Mouse (Mus musculus): Measurements from ENCODE around the gene Ccdc30.
"Not testable (repeated sequence)": the region's sequence is repeated elsewhere in the genome, so short reads cannot be mapped to it uniquely, and the experiment has no call there.

Ccdc30 gene

DNA sequence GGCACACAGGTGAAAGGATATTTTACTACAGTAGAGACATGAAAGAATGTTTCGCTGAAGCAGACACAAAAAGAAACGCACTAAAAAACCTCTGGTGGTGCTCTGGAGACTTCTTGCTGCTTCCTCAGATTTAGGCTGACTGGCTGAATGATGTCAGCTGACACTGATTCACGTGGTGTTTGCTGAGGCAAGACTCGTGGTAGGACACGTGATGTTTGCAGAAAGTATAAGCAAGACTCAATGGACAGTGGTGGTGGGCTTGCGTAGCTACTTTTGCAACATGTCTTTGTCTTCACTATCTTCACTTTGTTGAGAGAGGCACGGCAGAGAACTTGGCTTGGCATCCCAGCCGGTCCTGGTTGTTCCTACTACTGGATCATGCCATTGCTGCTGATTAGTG is 112.0 kb downstream of the Ccdc30 start:
- in situ Hi-C loops (cut with MboI) = no loop called here

- in situ Hi-C loops (cut with MboI) = no loop called here
Measured at GRCm38 (mm10) chr4:119301777-119302176, 113.5 kb downstream of the Ccdc30 start.

- in situ Hi-C loops (cut with MboI) = no loop called here
Measured at GRCm38 (mm10) chr4:119300761-119301160, 114.6 kb downstream of the Ccdc30 start.

DNA sequence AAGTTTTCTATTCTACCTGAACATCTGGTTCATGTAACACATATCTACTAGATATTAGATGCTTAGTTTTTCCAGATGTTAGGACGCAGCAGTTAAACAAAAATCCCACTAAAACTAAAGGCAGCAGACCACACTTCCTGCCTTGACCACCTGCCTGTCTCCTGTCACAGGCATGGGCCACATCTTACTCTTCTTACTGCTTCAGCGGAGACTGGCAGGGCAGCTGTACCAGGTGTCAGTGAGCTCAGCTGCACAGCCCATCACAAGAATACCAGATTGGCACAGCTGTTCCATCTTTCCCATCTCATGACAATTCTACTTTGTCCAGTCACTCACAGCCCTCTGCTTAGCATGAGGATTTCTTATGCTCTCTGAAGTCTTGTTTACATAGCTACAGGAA is 118.0 kb downstream of the Ccdc30 start:
- in situ Hi-C loops (cut with MboI) = no loop called here

- in situ Hi-C loops (cut with MboI) = no loop called here
Measured at GRCm38 (mm10) chr4:119295134-119295453, 120.2 kb downstream of the Ccdc30 start.

DNA sequence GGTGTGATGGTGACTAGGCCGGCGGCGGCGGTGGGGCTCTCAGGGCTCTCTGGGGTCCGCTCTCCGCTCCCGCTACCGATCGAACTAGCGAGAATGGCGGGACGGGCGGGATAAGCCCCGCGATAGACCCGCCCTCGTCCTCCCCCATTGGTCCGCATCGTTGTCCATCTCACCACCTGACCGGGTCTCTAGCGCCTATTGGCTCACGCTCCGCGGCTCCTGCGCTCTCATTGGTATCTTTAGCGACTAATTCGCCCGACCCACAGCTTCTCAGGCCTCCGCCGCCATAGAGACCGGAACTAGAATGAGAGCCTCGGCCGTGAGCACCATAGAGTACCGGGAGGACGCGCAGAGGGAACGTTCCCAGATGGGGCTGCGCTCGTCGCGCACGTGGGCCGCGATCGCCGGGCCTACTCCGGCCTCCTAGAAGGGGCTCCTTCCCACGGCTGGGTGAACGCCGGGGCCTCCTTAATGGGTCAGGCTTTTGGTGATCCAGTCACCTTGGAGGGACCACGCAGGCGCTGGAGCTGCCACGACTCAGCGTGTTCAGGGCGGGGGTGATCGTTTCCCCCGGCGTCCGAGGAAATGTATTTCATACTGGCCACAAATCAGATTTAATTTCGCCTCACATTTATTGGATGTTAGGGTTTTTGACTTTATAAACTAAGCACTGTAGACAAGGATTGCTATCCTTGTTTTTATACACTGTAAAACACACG is 120.7 kb downstream of the Ccdc30 start, which contains the start of gene Ybx1:
Ybx1 (minus strand) TSS at position 190 of the 719 bp plus-strand sequence.
- in situ Hi-C loops (cut with MboI) = no loop called here

DNA sequence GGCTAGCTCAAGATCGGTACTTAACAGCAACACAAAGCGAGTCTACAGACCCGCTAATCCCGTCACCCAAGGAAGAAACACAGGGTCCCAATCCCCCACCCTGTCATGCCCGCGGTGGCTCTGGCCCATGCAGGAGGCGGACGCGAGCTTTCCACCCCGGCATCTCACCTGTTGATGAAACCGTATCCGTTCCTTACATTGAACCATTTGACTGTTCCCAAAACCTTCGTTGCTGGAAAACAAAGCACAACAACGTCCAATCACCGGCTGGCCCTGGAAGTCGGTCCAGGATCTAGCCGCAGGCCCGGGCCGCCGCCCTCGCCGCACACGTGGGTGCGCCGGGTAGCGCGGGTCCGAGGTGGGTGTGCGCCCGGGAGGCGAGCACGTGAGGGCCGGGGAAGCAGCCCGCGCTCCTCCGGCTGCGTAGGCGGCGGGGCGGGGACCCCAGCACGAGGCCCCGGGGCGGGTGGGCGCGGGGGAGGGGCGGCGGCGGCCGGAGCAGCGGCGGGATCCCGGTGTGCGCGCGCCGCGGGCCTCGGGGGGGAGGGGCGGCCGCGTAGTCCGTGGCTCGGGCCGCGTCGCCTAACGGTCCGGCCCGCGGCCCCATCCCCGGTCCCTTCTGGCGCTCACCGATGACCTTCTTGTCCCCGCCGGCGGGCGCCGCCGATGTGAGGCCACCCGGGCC is 121.6 kb downstream of the Ccdc30 start:
- in situ Hi-C loops (cut with MboI) = no loop called here

DNA sequence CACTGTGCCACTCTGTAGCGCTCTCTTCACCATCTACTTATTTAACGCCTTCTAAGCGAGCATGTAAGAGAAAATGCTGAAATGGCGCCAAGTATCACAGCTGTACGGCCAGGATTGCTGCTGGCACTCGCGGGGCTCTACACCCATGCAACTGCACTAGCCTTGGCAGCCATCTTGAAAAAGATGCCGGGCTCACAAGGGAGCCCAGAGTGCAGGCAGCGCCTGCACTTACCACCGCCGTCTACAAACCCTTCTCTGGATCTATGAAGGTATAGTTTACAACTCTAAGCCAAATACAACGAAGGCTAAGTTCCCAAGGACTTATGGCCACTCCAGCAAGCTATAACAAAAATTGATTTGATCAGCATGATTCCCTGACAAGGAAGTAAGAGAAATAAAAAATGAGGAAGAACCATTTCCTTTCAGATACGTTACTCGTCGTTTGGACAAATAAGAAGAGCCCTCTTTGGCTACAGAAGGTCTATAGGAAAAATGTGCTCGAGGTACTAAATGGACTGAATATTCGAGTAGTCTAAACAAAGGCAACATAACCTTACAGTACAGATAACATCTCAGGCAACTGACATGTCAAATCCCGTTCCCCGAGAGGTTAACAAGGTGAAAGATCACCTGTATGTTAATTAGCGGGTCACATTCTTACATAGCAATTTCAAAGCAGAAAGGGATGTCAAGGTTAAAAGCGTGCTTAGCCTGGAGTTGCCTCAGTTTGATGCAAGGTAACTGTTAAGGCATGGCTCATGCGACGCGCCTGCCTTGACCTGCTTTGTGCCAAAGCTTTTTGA is 122.3 kb downstream of the Ccdc30 start:
- in situ Hi-C loops (cut with MboI) = no loop called here

- in situ Hi-C loops (cut with MboI) = no loop called here
Measured at GRCm38 (mm10) chr4:119291921-119292320, 123.4 kb downstream of the Ccdc30 start.

GRCm38 (mm10) chr4:119285336-119285735 is 130.0 kb downstream of the Ccdc30 start:
- in situ Hi-C loops (cut with MboI) = no loop called here

DNA sequence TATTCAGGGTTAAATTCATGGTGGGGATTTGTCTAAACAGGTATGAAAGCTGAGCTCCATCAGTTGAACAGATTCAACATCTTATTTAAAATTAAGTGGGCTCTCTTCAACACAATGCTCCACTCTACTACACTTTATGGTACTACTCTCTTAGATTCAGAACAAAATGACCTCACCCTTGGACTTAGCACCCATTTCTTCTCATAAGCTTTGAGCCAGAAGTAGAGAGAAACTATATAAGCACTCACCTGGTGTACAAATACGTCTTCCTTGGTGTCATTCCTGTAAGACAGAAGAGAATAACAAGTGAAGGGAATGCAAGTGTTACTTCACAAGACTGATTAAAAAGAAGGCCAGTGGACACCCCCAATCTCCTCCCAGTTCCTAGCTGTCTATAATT is 130.5 kb downstream of the Ccdc30 start:
- in situ Hi-C loops (cut with MboI) = no loop called here

- in situ Hi-C loops (cut with MboI) = not testable (repeated sequence)
Measured at GRCm38 (mm10) chr4:119278784-119279183, 136.5 kb downstream of the Ccdc30 start.

GRCm38 (mm10) chr4:119275726-119276125 is 139.6 kb downstream of the Ccdc30 start:
- in situ Hi-C loops (cut with MboI) = no loop called here

DNA sequence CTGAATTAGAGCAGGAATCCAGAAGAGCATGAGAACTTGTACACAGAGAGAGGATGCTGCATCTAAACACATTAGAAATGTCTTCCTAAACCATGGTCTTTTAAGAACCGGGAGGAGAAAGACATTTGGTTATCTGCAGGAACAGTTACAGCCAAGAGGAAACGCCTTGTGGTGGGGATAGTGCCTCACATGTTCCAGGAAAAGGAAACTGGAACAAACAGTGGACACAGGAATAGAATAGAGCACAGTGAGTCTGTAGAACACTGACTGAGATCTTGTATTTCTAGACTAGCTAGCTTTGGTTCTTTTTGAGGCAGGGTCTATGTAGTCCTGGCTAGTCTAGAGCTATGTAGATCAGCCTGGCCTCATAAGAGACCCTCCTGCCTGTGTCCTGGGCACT is 140.1 kb downstream of the Ccdc30 start:
- in situ Hi-C loops (cut with MboI) = no loop called here

- in situ Hi-C loops (cut with MboI) = no loop called here
Measured at GRCm38 (mm10) chr4:119274627-119275026, 140.7 kb downstream of the Ccdc30 start.

Data from mature B cell (primary cell).